Mouse (Mus musculus): Measurements from ENCODE around the gene Pde4d. TPM values are rescaled to one million over a fixed set of nuclear protein-coding genes. Genes with fewer than 3 reads are reported as not detected.

The Pde4d gene
- polyA plus RNA-seq, 1 experiment from 2014 or later: 18.6 TPM

- no peak overlapping the region for H3K27ac ChIP-seq (ENCODE audit: low read depth)
- WGBS: 72% methylated on average over 6 of the region's 6 CpGs
- DNase-seq (ENCODE audit: low spot score) (no peak), ATAC-seq (replicated peaks; ENCODE audit: low FRiP score, low TSS enrichment, low read depth) (no peak)
- no peak overlapping the region for H3K4me3 ChIP-seq (ENCODE audit: low read depth, low read length)
- H3K27me3 ChIP-seq (replicated peaks; ENCODE audit: control insufficient read depth, insufficient read depth, low read length): no peaks in the 10 kb centered on the region
- H3K9me3 ChIP-seq (ENCODE audit: control insufficient read depth, low read length): no peaks in the 10 kb centered on the region
- no peak overlapping the region for H3K9ac ChIP-seq (ENCODE audit: low read length)
- no peaks in the 10 kb centered on the region for H3K36me3 ChIP-seq (ENCODE audit: control insufficient read depth, insufficient read depth, low read length)
- H3K4me1 ChIP-seq (replicated peaks; ENCODE audit: control insufficient read depth, insufficient read depth, low read length): no peaks in the 10 kb centered on the region
- H3K4me2 ChIP-seq (ENCODE audit: low read length): no peak overlapping the region
Observed at GRCm38 (mm10) chr13:109287465-109287864, 837.7 kb downstream of the Pde4d start.

GRCm38 (mm10) chr13:109290922-109291321 is 841.2 kb downstream of the Pde4d start:
- 40% methylated on average over 4 of the region's 4 CpGs for WGBS

GRCm38 (mm10) chr13:109293011-109293410 is 843.3 kb downstream of the Pde4d start:
- H3K36me3 ChIP-seq (ENCODE audit: control insufficient read depth, insufficient read depth, low read length): no peaks in the 10 kb centered on the region
- no peak overlapping the region for H3K4me2 ChIP-seq (ENCODE audit: low read length)
- no peak for ATAC-seq (replicated peaks; ENCODE audit: low FRiP score, low TSS enrichment, low read depth)
- no peak overlapping the region for H3K27ac ChIP-seq (ENCODE audit: low read depth)
- no peaks in the 10 kb centered on the region for H3K9me3 ChIP-seq (ENCODE audit: control insufficient read depth, low read length)
- peaks cover 2% of the 10 kb centered on the region; the same call in 1 of the 2 replicates for H3K4me1 ChIP-seq (replicated peaks; ENCODE audit: control insufficient read depth, insufficient read depth, low read length)
- DNase-seq (ENCODE audit: low spot score): no peak
- no peak overlapping the region for H3K4me3 ChIP-seq (ENCODE audit: low read depth, low read length)
- H3K9ac ChIP-seq (ENCODE audit: low read length): no peak overlapping the region
- H3K27me3 ChIP-seq (replicated peaks; ENCODE audit: control insufficient read depth, insufficient read depth, low read length): no peaks in the 10 kb centered on the region

More at GRCm38 (mm10) chr13:109290922-109291321, 841.2 kb downstream of the Pde4d start:
- Histone ChIP-seq H3K36me3 (ENCODE audit: control insufficient read depth, insufficient read depth, low read length) (no peaks in the 10 kb centered on the region), H3K27me3 (replicated peaks; ENCODE audit: control insufficient read depth, insufficient read depth, low read length) (no peaks in the 10 kb centered on the region), H3K4me1 (replicated peaks; ENCODE audit: control insufficient read depth, insufficient read depth, low read length) (peaks cover 2% of the 10 kb centered on the region; the same call in 1 of the 2 replicates), H3K9ac (ENCODE audit: low read length) (no peak overlapping the region), H3K9me3 (ENCODE audit: control insufficient read depth, low read length) (no peaks in the 10 kb centered on the region), H3K27ac (ENCODE audit: low read depth) (no peak overlapping the region), H3K4me2 (ENCODE audit: low read length) (no peak overlapping the region), H3K4me3 (ENCODE audit: low read depth, low read length) (no peak overlapping the region)
- DNase-seq (ENCODE audit: low spot score) (no peak), ATAC-seq (replicated peaks; ENCODE audit: low FRiP score, low TSS enrichment, low read depth) (no peak)

- Histone ChIP-seq H3K4me3 (ENCODE audit: low read depth, low read length) (no peak overlapping the region), H3K4me1 (replicated peaks; ENCODE audit: control insufficient read depth, insufficient read depth, low read length) (peaks cover 16% of the 10 kb centered on the region; the same call in 1 of the 2 replicates), H3K36me3 (ENCODE audit: control insufficient read depth, insufficient read depth, low read length) (no peaks in the 10 kb centered on the region), H3K27ac (ENCODE audit: low read depth) (no peak overlapping the region), H3K4me2 (ENCODE audit: low read length) (no peak overlapping the region), H3K27me3 (replicated peaks; ENCODE audit: control insufficient read depth, insufficient read depth, low read length) (no peaks in the 10 kb centered on the region), H3K9me3 (ENCODE audit: control insufficient read depth, low read length) (no peaks in the 10 kb centered on the region), H3K9ac (ENCODE audit: low read length) (no peak overlapping the region)
- DNase-seq (ENCODE audit: low spot score) (no peak), ATAC-seq (replicated peaks; ENCODE audit: low FRiP score, low TSS enrichment, low read depth) (no peak)
- 45% methylated on average over 3 of the region's 3 CpGs for WGBS
Observed at GRCm38 (mm10) chr13:109296347-109297037, 846.7 kb downstream of the Pde4d start.

- H3K9ac ChIP-seq (ENCODE audit: low read length): no peak overlapping the region
- no peak for ATAC-seq (replicated peaks; ENCODE audit: low FRiP score, low TSS enrichment, low read depth)
- no peaks in the 10 kb centered on the region for H3K9me3 ChIP-seq (ENCODE audit: control insufficient read depth, low read length)
- H3K36me3 ChIP-seq (ENCODE audit: control insufficient read depth, insufficient read depth, low read length): no peaks in the 10 kb centered on the region
- H3K4me2 ChIP-seq (ENCODE audit: low read length): no peak overlapping the region
- H3K4me1 ChIP-seq (replicated peaks; ENCODE audit: control insufficient read depth, insufficient read depth, low read length): peaks cover 16% of the 10 kb centered on the region; the same call in 1 of the 2 replicates
- H3K27me3 ChIP-seq (replicated peaks; ENCODE audit: control insufficient read depth, insufficient read depth, low read length): no peaks in the 10 kb centered on the region
- H3K27ac ChIP-seq (ENCODE audit: low read depth): no peak overlapping the region
- no peak overlapping the region for H3K4me3 ChIP-seq (ENCODE audit: low read depth, low read length)
- DNase-seq (ENCODE audit: low spot score): no peak
- WGBS: 75% methylated on average over 7 of the region's 7 CpGs
Observed at GRCm38 (mm10) chr13:109298852-109299251, 849.1 kb downstream of the Pde4d start.

- H3K27ac ChIP-seq (ENCODE audit: low read depth): no peak overlapping the region
- ATAC-seq (replicated peaks; ENCODE audit: low FRiP score, low TSS enrichment, low read depth) (no peak), DNase-seq (ENCODE audit: low spot score) (no peak)
- no peaks in the 10 kb centered on the region for H3K27me3 ChIP-seq (replicated peaks; ENCODE audit: control insufficient read depth, insufficient read depth, low read length)
- H3K4me1 ChIP-seq (replicated peaks; ENCODE audit: control insufficient read depth, insufficient read depth, low read length): peaks cover 16% of the 10 kb centered on the region; the same call in 1 of the 2 replicates
- 80% methylated on average over 12 of the region's 12 CpGs for WGBS
- no peaks in the 10 kb centered on the region for H3K36me3 ChIP-seq (ENCODE audit: control insufficient read depth, insufficient read depth, low read length)
- H3K4me2 ChIP-seq (ENCODE audit: low read length): no peak overlapping the region
- H3K9ac ChIP-seq (ENCODE audit: low read length): no peak overlapping the region
- H3K4me3 ChIP-seq (ENCODE audit: low read depth, low read length): no peak overlapping the region
- no peaks in the 10 kb centered on the region for H3K9me3 ChIP-seq (ENCODE audit: control insufficient read depth, low read length)
Observed at GRCm38 (mm10) chr13:109299511-109300250, 849.9 kb downstream of the Pde4d start.

- 77% methylated on average over 7 of the region's 7 CpGs for WGBS
- Histone ChIP-seq H3K27me3 (replicated peaks; ENCODE audit: control insufficient read depth, insufficient read depth, low read length) (no peaks in the 10 kb centered on the region), H3K4me2 (ENCODE audit: low read length) (no peak overlapping the region), H3K36me3 (ENCODE audit: control insufficient read depth, insufficient read depth, low read length) (no peaks in the 10 kb centered on the region), H3K9ac (ENCODE audit: low read length) (no peak overlapping the region), H3K9me3 (ENCODE audit: control insufficient read depth, low read length) (no peaks in the 10 kb centered on the region), H3K27ac (ENCODE audit: low read depth) (no peak overlapping the region), H3K4me1 (replicated peaks; ENCODE audit: control insufficient read depth, insufficient read depth, low read length) (no peaks in the 10 kb centered on the region), H3K4me3 (ENCODE audit: low read depth, low read length) (no peak overlapping the region)
- DNase-seq (ENCODE audit: low spot score) (no peak), ATAC-seq (replicated peaks; ENCODE audit: low FRiP score, low TSS enrichment, low read depth) (no peak)
Observed at GRCm38 (mm10) chr13:109312542-109312941, 862.8 kb downstream of the Pde4d start.

GRCm38 (mm10) chr13:109315608-109316007 is 865.9 kb downstream of the Pde4d start:
- H3K4me1 ChIP-seq (replicated peaks; ENCODE audit: control insufficient read depth, insufficient read depth, low read length): peaks cover 7% of the 10 kb centered on the region; the same call in 1 of the 2 replicates
- 73% methylated on average over 9 of the region's 9 CpGs for WGBS
- no peaks in the 10 kb centered on the region for H3K36me3 ChIP-seq (ENCODE audit: control insufficient read depth, insufficient read depth, low read length)
- ATAC-seq (replicated peaks; ENCODE audit: low FRiP score, low TSS enrichment, low read depth) (no peak), DNase-seq (ENCODE audit: low spot score) (no peak)
- H3K4me3 ChIP-seq (ENCODE audit: low read depth, low read length): no peak overlapping the region
- no peak overlapping the region for H3K4me2 ChIP-seq (ENCODE audit: low read length)
- no peaks in the 10 kb centered on the region for H3K9me3 ChIP-seq (ENCODE audit: control insufficient read depth, low read length)
- H3K27ac ChIP-seq (ENCODE audit: low read depth): no peak overlapping the region
- no peaks in the 10 kb centered on the region for H3K27me3 ChIP-seq (replicated peaks; ENCODE audit: control insufficient read depth, insufficient read depth, low read length)
- H3K9ac ChIP-seq (ENCODE audit: low read length): no peak overlapping the region
